Mouse (Mus musculus) embryo, embryonic 10.5 days (tissue): ENCODE measurements around the gene P4hb.

Source experiments
- DNase-seq: peaks from one replicate; pipeline ENCODE4 v3.0.0-alpha.2; 2015; ENCODE audit warnings: low spot score

The P4hb gene

DNA sequence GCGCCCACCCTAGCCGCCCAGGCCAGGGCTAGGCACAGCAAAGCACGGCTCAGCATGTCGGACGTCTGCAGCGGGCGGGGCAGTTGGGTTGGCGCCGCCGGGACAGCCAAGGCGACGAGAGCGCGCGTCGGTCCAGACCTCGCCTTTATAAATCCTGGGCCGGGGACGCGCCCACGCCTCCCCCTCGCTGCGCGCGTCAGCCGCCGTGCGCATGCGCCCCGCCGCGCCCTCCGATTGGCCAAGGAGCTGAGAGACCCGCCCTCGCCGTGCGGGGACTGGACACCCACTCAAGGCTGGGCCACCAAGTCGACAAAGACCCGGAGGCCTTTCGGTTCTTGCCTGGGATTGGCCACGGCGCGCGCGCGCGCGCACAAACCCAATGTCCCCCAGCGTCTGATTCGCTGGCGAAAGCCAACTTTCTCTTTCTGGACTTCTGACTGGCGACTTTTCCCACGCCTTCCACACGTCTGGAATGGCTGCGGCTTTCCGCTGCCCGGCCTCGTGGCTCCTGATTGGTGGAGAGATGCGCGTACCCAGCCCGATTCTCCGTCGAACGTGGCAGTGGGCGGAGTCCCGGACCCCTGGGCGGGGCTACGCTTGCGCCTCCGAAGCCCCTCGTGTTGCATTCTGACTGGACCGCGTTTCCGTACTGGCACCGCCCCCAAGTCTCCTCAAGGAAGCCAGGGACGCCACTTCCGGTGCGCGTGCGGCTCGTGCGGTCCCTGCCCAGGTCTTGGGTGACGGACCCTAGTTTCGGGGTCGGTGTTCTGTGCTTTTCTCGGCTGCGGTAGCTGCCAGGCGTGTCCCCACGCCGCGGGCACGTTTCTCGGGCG is at the start of gene P4hb:
P4hb (minus strand) TSS at position 502 of the 833 bp plus-strand sequence.
- DNase-seq = peak; percentile 99

DNA sequence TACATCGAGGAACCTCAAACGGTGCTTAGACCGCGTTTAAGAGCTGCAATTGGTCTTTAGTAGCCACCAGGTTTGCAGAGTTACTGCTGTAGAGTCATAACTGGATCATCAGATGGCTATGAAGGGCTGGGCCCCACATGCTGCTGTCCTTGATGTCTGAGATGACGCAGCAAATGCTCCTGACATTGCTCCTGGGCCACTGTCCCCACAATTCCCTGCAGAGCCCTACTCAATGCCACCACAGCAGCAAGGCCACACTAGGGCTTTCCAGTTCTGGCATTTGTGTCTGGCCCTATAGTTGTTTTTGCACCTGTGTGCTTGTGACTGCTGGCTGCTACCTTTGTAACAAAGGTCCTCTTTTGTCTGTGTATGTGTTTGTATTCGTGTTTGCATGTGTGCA is 49.8 kb upstream of the P4hb start:
- no peak for DNase-seq

DNA sequence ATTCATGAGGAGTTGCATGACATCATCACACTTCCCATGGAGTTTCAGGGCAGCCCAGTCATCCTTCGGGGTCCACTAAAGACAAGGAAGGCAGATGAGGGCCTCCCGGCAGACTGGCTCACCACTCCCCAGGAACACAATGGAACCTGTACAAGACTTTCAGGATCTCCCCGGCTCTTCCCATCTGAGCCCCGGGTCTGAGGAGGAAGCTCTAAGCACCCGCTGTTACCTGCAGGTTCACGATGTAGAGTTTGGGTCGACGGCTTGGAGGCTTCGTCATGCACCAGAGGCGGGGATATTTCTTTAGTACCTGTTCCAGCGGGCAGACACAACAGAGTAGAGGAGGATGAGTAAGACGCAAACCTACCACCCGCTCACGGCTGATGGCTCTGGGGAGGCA is 47.1 kb upstream of the P4hb start:
- DNase-seq = no peak

DNA sequence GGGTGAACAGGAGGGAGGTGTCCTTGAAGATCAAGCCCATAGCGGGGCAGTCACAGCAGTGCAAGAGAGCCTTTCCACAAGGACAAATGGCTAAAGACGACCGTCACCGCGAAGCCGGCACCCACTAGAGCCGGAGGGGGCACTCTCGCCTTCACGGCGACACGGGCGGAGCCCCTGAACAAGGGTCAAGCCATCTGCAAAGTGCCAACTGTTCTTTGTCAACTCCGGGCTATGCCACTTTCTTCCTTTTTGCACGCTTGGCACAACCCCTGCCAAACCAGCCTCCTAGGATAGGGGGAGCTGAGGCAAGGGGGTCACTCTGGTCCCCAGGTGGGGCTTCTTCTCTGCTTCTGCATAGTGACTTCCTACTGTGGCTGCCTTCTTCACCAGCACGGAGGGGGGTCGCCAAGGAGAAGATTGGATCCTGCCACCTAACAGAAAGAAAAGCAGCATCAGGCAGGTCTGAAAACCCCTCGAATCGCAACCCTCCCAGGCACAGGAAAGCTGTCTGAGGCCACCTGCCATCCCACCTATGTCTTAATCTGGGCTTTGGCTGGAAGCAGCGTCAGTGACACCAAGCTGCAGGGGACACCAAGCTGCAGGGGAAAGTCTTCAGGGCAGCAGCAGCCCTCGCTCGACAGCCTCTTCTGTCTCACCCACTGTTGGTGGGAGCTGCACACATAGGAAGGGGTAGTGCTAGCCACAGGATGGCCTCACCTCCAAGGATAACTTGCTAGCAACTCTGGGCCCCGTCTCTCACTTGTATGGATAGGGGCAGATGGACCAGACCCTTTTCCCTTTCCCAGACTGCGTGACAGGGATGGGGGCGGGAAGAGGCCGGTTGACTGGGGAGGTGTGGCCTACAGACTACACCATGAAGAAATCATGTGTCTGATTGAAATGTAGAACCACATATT is 45.8 kb upstream of the P4hb start:
- no peak for DNase-seq

- DNase-seq = peak; percentile 93
Observed at GRCm38 (mm10) chr11:120617519-120618112, 44.6 kb upstream of the P4hb start, which contains the start of gene Pcyt2. Pcyt2 (minus strand) TSS chr11:120617936.

DNA sequence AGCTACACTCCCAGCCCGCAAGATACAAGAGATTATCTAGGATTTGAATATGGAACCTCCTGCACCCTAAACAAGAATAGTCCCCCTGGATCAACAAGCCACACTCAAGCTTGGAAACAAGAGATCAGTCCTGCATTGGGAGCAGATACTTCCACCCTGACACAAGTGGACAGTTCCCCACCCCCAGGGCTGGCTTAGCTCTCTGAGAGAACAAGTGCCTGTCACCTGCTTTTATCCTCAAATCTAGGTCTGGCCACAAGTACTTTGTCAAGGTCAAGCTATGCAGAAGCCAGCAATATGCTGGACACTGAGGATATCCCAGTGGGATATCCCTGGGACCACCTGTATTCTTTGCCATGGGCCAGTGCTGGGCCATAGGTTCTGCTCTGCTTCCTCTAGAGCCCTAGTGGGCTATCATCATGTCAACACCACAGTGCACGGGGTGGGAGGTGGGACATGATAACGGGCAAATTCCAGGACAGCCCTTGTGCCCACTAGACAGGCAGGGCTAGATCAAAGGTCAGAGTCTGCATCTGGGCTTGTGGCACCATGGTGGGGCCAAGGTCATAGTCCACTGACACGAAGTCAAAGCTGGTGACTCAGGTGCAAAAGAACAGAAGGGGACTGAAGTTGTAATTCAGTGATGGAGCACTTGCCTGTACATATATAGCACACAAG is 43.7 kb upstream of the P4hb start:
- no peak for DNase-seq

- DNase-seq = no peak
Observed at GRCm38 (mm10) chr11:120615606-120616203, 42.7 kb upstream of the P4hb start.

DNA sequence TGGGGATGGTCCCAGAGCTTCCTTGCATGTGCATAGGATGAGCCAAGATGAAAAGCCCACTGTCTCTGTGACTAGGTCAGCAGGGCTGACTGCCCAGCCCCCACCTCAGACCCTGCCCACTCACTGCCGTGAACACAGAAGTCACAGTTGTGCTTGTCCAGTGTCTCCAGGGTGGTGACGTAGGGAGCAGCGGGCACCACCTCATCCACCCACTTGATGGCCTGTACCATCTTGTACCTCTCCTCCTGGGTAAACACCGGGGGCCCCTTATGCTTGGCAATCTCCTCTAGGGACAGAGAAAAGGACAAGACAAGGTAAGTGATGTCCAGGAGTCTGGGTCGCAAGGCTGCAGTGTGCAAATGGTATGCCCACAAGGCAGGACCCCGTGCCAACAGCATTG is 42.1 kb upstream of the P4hb start:
- no peak for DNase-seq

- DNase-seq = no peak
Observed at GRCm38 (mm10) chr11:120613976-120614375, 40.9 kb upstream of the P4hb start.

DNA sequence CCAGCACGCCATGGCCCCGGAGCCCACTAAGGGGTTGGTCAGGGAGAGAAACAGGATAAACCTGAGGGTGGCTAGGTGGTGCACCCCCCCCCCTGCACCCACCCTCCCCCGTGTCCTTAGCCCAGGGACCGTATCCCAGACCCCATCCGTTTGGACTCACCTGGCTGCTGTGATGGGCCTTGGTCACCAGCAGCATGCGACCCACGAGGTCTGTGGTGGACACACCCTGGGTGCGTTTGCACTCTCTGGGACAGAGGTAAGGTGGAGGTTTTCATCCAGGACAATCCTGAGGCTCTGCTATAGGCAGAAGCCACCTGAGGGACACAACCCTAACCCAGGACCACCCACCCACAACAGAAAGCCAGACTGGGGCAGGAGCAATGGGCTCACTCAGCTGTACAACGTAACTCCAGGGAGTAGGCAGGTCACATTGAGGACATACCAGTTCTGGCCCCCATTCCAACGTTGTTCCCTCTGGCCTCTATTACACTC is 40.5 kb upstream of the P4hb start:
- no peak for DNase-seq

- peak; percentile 74 for DNase-seq
Observed at GRCm38 (mm10) chr11:120612763-120613162, 39.7 kb upstream of the P4hb start.

GRCm38 (mm10) chr11:120610477-120611046 is 37.5 kb upstream of the P4hb start:
- DNase-seq = no peak

DNA sequence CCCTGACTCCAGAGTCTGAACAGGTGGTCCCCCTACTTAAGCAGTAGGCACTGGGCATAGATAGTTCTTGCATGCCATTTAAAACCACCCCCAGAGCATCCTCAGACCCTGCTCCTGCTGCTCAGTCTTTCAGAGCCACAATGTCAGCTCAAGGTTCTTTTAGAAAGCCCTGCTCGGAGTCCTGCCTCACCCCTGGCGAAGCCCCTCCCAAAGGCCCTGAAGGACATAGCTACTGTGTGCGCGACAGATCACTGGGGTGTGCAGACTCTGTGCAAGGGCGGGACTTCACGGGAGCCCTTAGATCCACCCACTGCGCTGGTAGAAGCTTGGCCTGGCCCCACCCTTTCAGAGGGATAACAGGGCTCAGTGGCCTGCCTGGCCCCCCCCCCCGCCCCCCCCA is 36.2 kb upstream of the P4hb start:
- DNase-seq = peak; percentile 19

DNA sequence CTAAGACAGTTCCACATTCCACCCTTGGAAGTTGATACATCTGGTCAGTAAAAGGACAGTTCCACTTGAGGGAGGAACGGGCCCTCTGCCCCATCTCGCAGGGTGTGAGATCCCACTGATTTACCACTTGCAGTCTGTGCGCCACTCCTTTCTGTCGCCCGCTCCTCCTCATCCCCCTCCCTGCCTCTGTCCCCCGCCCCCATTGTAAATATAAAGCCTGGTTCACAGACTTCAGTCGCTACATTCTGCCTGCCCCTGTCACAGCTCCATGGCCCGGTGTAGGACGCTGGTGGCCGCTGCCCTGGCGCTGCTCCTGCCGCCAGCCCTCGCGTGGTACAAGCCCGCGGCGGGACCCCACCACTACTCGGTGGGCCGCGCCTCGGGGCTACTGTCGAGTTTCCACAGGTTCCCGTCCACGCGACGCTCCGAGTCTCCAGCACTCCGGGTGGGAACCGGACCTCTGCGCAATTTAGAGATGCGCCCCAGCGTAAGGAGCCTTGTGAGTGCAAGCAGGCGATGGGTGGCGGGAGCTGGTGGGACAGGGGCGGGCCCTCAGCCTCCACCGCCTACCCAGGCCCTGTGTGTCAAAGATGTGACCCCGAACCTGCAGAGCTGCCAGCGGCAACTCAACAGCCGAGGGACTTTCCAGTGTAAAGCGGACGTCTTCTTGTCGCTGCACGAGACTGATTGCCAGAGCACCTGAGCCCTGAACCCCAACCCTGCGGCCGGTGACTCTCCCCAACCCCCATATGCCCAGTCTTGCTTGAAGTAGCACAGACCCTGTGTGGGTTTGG is 35.4 kb upstream of the P4hb start, which contains the start of gene Npb:
Npb (plus strand) TSS at position 237 of the 794 bp plus-strand sequence.
- peak; percentile 39 for DNase-seq

DNA sequence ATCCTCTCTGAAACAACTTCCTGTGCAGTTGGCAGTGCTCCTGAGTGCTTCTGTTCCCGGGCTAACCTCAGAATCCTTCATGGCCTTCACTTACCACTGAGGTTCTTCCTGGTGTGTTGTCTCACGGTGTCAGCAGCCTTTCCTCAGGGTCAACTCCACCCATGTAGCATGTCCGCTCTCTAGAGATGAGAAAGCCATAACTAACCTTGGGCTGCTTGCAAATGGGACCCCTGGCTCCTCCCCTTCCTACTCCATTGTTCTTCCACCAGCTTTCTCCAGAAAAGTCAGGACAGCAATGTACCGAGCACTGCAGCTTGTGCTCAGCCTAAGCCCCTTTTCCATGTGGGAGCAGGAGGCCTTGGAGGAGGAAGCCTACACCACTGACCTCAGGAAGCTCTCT is 33.7 kb upstream of the P4hb start:
- DNase-seq = no peak

GRCm38 (mm10) chr11:120605667-120606066 is 32.6 kb upstream of the P4hb start:
- no peak for DNase-seq

DNA sequence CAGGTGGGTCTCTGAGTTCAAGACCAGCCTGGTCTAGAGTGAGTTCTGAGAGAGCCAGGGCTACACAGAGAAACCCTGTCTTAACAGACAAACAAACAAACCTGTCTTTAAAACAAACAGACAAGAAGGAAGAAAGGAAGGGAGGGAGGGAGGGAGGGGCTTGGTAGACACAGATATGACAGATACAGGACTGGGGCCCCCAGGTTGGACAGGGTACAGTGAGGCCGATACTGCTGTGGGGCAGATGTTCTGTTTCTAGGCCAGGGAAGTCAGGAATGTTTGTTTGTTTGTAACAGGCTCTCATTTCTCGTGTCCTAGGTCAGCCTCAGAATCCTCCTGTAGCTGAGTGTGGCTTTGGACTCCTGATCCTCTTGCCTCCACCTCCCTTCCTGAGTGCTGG is 30.5 kb upstream of the P4hb start:
- no peak for DNase-seq

- DNase-seq = no peak
Observed at GRCm38 (mm10) chr11:120600716-120601115, 27.7 kb upstream of the P4hb start.

DNA sequence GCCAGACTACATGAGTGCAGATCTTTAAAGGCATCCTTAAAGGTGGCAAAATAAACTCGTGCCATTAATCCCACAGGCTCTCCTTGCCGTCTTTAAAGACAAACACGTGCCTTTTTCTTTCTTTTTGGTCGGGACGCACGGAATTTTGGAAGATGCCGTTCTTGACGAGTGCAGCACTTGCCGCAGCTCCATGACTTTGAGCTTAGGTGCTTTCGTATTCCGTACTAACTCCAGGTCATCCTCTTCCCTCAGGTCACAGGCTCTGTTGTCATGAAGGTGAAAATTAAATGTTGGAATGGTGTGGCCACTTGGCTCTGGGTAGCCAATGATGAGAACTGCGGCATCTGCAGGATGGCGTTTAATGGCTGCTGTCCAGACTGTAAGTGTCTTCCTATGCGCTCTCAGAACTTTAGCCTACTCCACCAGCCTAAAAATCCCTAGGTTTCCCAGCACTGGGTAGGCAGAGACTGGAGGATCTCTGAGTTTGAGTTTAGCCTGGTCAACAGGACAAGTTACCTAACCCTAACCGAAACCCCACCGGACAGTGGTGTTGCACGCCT is 26.0 kb upstream of the P4hb start:
- DNase-seq = peak; percentile 22
